Mouse (Mus musculus) thymus, postnatal 0 days (tissue): ENCODE measurements around the gene Rac2. TPM values are rescaled to one million over a fixed set of nuclear protein-coding genes. Genes with fewer than 3 reads are reported as not detected.

Experiments
- DNase-seq: peaks from one replicate; pipeline ENCODE4 v3.0.0-alpha.2; 2015; ENCODE audit warnings: low spot score
- polyA plus RNA-seq: library from polyadenylated mRNA; unstranded; fragments of >200 nt; fragmentation: Nextera tagmentation; extraction: Ambion mirVana; gene quantifications from 2 replicates; pipeline ENCODE4 v1.2.1, GENCODE M21; 2015

Gene Rac2
- polyA plus RNA-seq, 1 experiment from 2014 or later = 662 TPM

GRCm38 (mm10) chr15:78524163-78524562 lies 48.4 kb downstream of the Rac2 start:
- no peak for DNase-seq

- no peak for DNase-seq
These were observed 50.7 kb downstream of the Rac2 start for GRCm38 (mm10) chr15:78521892-78522291.

GRCm38 (mm10) chr15:78521331-78521730 lies 51.3 kb downstream of the Rac2 start:
- DNase-seq = no peak

GRCm38 (mm10) chr15:78520112-78520715 lies 52.4 kb downstream of the Rac2 start:
- no peak for DNase-seq

- DNase-seq = peak; percentile 37
These were observed 54.4 kb downstream of the Rac2 start for GRCm38 (mm10) chr15:78518221-78518620.

GRCm38 (mm10) chr15:78515759-78516158 lies 56.8 kb downstream of the Rac2 start:
- no peak for DNase-seq

DNA sequence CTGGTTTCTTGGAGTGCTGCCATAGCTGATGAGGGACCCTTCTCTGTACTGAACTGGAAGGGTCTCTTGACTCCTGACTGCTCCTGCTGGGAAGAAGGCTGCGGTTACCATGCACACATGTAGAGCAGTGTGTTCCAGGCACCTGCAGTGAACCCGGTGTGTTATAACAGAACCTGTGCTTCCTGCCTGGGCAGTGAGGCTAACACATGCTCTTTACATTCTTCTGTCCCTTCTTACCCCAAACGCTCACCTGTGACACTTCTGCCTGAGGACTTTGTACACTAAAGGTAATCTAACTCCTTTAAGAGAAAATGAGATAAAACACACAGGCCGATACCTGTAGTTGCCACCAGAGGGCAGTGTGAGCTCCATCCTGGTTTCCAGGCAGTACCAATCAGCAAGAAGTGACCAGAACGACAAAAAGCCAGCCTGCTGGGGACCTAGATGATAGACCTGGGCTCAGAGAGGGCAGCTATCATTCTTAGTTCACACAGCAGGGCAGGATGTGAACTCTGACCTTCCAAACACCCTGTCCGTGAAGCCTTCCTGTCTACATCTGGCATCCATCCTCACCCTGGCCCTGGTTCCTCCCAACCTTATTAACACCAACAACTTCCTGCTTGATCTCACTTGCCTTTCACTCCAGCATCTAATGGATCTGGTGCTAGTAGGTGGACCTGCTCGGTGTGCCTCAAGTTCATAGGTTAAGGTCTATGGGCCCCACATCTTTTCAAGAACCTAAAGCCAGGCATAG lies 58.0 kb downstream of the Rac2 start:
- peak; percentile 73 for DNase-seq

- DNase-seq = no peak
These were observed 59.6 kb downstream of the Rac2 start for GRCm38 (mm10) chr15:78513019-78513418.

GRCm38 (mm10) chr15:78511951-78512350 lies 60.6 kb downstream of the Rac2 start:
- no peak for DNase-seq

GRCm38 (mm10) chr15:78510736-78511135 lies 61.8 kb downstream of the Rac2 start:
- peak; percentile 16 for DNase-seq

GRCm38 (mm10) chr15:78510121-78510576 lies 62.4 kb downstream of the Rac2 start:
- no peak for DNase-seq

DNA sequence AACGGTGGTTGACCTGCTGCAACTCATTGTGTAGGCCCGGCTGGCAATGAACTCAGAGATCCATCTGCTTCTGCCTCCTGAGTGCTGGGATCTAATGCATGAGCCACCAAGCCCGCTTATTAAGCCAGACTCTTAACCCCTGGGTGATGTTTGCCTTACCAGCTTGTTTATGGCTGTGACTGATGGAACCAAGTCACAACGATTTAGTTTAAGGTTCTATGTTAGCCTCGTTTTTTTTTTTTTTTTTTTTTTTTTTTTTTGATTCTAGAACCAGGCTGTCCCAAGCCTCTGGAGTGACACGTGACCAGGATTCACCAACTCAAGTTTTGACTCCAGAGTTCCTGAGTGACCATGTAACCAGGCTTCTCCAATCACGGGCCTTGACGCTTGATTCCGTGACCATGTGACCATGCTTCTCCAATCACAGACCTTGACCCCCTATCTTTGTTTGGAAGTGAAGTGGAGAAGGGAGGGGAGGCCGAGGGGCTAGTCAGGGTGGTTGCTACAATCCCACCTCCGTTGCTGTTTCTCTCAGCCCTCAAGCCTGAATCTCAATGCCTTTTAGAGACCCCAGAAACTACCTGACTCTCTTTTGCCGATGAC lies 63.2 kb downstream of the Rac2 start:
- DNase-seq = no peak

Other genes starting within 250 kb of the Rac2 start
- gene Csf2rb, start 247.0 kb downstream of the Rac2 start, polyA plus RNA-seq = 5.1 and 5.5 TPM in 2 replicates
- 0.39 and 0.55 TPM in 2 replicates for gene Tex33, start 176.9 kb downstream of the Rac2 start, polyA plus RNA-seq
- 60.0 and 68.3 TPM in 2 replicates for gene Tst, start 166.9 kb downstream of the Rac2 start, polyA plus RNA-seq
- gene Mpst, start 166.4 kb downstream of the Rac2 start, polyA plus RNA-seq = 3.0 and 4.1 TPM in 2 replicates
- gene Kctd17, start 144.2 kb downstream of the Rac2 start, polyA plus RNA-seq = 8.1 and 10.1 TPM in 2 replicates
- 0.12 and 0.39 TPM in 2 replicates for gene Tmprss6, start 104.1 kb downstream of the Rac2 start, polyA plus RNA-seq
- 10.3 and 12.2 TPM in 2 replicates for gene Il2rb, start 77.5 kb downstream of the Rac2 start, polyA plus RNA-seq
- 6.5 and 9.1 TPM in 2 replicates for gene C1qtnf6, start 41.4 kb downstream of the Rac2 start, polyA plus RNA-seq
- gene Sstr3, start 28.1 kb downstream of the Rac2 start, polyA plus RNA-seq = 0.03 and 0.05 TPM in 2 replicates
- 23.0 and 23.7 TPM in 2 replicates for gene Cyth4, start 24.3 kb upstream of the Rac2 start, polyA plus RNA-seq
- 0.91 and 1.3 TPM in 2 replicates for gene Elfn2, start 146.0 kb upstream of the Rac2 start, polyA plus RNA-seq
- 55.2 TPM in 2 replicates for gene Mfng, start 200.7 kb upstream of the Rac2 start, polyA plus RNA-seq
- 2.6 and 2.8 TPM in 2 replicates for gene Card10, start 230.3 kb upstream of the Rac2 start, polyA plus RNA-seq